Mouse (Mus musculus) kidney, embryonic 16.5 days (tissue): ENCODE measurements around the gene Stam2. TPM values are rescaled to one million over a fixed set of nuclear protein-coding genes. Genes with fewer than 3 reads are reported as not detected.

ENCODE experiments used
- polyA plus RNA-seq: library from polyadenylated mRNA; unstranded; fragments of >200 nt; fragmentation: Nextera tagmentation; extraction: Ambion mirVana; gene quantifications from 2 replicates; pipeline ENCODE4 v1.2.1, GENCODE M21; 2015

The Stam2 gene
- polyA plus RNA-seq, 1 experiment from 2014 or later = 37.3 TPM

Other genes with a start within 250 kb of the Stam2 start
- gene Cacnb4, start 65.5 kb downstream of the Stam2 start, polyA plus RNA-seq = 2.0 and 3.1 TPM in 2 replicates
- 5.7 and 6.4 TPM in 2 replicates for gene Fmnl2, start 115.6 kb upstream of the Stam2 start, polyA plus RNA-seq